Mouse (Mus musculus): ENCODE data around the gene Gpc2. TPM values are rescaled to one million over a fixed set of nuclear protein-coding genes. Genes with fewer than 3 reads are reported as not detected.
A peak's percentile ranks its signal among the peaks of the same experiment; 100 is the strongest.

Gpc2 gene
- total RNA-seq, 2 experiments from 2014 or later = 2.3 to 2.5 TPM

- no peak for DNase-seq
Observed at GRCm38 (mm10) chr5:138260834-138261233, 19.0 kb downstream of the Gpc2 start.

- no peak for DNase-seq
Observed at GRCm38 (mm10) chr5:138260051-138260450, 19.8 kb downstream of the Gpc2 start.

DNA sequence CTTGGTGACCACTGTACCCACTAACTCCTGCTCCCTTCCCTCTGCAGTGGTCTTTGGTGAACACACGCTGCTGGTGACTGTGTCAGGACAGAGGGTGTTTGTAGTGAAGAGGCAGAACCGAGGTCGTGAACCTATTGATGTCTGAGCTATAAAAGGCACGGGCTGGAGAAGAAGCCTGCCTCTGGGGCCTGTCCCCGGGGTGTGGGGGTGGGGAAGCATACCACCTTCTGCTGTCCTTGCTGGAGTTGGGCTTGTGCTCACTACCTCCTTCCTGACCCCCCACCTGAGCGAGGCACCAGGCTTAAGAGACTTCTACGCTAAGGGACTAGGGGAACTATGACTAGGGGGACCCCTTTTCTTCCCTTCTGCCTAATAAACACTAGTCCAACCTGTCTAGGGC, 20.8 kb downstream of the Gpc2 start:
- no peak for DNase-seq

DNA sequence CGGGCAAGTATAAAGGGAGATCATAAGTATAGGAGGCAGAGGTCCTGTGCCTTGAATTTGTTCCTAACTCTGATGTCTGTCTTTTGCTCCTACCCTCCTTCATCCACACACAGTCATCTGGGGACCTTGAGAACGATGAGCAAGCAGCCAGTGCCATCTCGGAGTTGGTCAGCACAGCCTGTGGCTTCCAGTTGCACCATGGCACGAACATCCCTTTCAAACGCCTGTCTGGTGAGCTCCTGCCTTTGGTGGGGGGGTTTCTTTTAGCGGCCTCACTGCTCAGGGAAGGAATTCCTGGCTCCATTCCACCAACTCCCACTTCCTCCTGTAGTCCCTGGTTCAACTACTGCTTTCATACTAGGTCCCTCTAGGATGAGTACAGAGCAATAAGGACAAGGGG, 21.3 kb downstream of the Gpc2 start:
- DNase-seq = no peak

DNA sequence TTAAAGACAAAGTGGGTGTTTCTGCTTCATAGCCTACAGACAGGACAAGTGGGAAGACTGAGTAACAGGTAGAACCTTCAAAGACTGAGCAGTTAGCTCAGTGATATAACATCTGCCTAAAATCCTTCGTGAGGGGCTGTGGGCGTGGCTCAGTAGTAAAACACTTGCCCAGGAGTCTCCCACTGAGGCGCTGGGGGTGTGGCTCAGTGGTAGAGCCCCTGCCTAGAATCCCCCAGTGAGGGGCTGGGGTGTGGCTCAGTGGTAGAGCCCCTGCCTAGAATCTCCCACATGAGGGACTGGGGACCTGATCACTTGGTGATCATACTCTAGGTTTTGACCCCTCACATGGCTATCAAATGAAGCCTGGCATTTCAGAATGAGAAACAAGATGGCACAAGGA, 21.7 kb downstream of the Gpc2 start:
- DNase-seq = no peak

- DNase-seq = no peak
Observed at GRCm38 (mm10) chr5:138257585-138257978, 22.2 kb downstream of the Gpc2 start.

DNA sequence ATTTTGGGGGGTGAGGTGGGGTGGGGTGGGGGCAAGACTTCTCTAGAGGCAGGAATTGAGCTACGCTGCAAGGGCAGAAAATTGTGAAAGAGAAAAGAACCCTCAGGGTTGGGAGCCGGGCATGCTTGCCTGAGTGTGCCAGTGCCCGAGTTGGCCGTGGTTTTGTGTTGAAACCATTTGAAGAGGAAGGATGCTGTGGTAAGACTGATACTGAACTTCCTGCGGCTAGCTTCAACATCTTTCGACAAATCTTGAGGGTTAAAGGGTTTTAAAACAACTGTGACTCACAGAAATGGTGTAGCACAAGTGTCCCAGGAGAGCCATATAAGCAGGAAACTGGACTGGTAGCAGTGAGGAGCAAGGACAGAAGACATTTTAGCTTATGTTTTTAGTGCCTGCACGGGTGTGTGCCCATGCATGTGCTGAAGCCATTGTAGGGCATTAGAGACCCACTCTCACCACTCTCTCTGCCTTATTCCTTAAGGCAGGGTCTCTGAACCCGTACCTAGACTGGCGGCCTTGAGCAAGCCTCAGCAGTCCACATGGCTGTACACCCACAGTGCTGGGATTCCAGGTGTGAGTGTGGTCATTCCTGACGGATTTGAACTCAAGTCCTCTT, 22.7 kb downstream of the Gpc2 start:
- no peak for DNase-seq

- no peak for DNase-seq
Observed at GRCm38 (mm10) chr5:138256094-138256467, 23.7 kb downstream of the Gpc2 start.

- peak; percentile 94 for DNase-seq
Observed at GRCm38 (mm10) chr5:138255353-138256093, 24.3 kb downstream of the Gpc2 start, which contains the start of gene Lamtor4. TSS of gene Lamtor4 (plus strand) at chr5:138255482.

GRCm38 (mm10) chr5:138253061-138253460, 26.7 kb downstream of the Gpc2 start:
- no peak for DNase-seq

- no peak for DNase-seq
Observed at GRCm38 (mm10) chr5:138251144-138251543, 28.7 kb downstream of the Gpc2 start.

DNA sequence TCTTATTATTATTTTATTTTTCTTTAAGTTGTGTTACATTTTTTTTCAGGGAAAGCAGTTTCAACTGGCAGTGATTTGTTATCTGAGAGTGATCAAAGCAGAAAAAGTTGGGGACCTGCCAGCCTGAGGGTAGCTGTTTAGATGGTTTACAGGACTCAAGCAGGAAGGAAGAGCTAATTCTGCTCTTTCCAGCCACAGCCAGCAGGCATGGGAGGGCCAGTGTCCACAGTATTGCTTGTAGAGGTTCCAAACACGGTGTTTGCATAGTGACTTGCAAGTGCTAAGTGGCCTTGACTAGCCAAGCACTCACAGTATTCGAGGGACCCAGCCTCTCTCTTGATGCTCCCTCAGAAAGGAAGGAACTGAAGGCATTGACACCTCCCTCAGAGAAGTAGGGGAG, 38.3 kb downstream of the Gpc2 start:
- no peak for DNase-seq

DNA sequence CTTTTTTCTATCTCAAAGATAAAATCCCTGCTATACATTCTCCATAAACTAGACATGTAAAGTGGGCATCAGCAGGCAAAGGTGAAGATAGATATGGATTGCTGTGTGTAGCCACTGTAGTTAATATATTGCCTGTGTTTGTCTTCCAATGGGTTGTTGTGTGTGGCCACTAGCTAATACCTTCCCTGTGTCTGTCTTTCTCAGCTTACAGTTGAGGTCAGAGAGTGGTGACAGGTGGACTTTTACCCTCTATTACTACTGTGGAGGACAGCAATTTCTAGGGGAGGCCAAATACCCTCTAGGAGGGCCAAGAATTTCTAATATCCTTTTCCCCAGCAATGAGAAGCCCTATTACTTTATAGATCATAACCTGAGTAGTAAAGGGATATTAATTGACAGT, 45.6 kb downstream of the Gpc2 start:
- DNase-seq = no peak

DNA sequence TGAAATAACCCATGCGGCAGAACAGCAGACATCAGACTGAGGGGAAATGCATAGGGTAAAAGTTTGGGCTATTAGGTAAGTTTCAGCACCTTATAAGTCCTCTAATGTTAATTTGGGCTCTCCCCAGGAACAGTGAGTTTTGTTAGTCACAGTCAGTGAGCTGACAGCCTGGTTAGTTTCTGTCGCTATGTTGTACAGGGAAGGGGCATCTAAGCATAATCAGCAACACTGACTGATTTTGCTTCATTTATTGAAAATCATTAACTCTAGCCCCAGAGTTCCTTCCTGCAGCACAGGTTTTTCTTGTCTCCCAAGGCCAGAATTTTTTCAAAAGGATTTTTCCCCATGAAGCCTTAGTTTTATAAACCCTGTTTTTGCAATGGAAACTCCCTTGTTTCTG, 46.0 kb downstream of the Gpc2 start:
- DNase-seq = no peak

DNA sequence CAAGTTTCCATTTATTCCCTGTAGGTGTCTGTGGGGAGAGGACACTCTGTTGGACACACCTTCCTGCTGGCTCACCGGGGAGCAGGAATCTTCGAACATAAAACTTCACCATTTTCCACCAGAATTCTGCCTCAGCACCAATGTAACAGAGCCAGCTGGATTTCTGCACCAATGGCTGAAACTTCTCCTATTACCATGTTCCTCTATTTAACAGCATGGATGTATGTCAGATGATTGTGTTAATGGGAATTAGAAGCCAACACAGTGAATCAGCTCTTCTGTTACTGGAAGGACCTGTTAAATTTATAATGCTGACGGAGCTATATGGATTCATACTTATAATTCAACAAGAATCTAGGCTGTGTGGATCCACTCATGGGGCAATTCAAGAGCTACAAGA, 50.3 kb downstream of the Gpc2 start:
- DNase-seq = no peak

DNA sequence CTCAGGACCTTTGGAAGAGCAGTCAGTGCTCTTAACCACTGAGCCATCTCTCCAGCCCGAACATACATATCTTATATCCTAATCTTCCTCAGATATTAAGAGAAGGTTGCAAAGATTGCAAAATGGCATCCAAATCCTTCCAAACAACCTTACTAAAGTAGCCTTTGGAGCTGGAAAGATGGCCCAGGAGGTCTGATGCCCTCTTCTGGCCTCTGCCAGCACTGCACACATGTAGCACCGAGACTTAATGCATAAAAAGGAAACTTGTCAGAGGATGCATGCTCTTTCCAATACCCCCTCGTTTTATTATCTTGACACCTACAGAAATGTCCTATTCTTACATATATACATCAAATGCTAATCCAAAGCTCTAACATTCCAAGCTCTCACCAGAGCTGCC, 51.8 kb downstream of the Gpc2 start:
- DNase-seq = peak; percentile 40

DNA sequence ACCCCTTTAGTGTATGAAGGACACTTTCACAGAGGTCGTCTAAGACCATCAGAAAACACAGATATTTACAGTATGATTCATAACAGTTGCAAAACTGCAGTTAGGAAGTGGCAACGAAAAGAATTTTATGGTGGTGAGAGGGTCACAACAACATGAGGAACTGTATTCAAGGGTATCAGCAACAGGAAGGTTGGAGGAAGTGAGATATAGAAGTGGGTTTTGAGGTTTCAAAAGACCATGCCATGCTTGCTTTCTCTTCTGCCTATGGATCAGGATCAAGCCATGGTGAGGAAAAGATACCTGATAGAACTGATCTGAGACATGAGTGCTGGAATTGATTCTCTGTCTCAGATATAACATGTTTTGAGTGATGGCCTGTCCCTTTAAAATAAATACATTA, 52.4 kb downstream of the Gpc2 start:
- no peak for DNase-seq

DNA sequence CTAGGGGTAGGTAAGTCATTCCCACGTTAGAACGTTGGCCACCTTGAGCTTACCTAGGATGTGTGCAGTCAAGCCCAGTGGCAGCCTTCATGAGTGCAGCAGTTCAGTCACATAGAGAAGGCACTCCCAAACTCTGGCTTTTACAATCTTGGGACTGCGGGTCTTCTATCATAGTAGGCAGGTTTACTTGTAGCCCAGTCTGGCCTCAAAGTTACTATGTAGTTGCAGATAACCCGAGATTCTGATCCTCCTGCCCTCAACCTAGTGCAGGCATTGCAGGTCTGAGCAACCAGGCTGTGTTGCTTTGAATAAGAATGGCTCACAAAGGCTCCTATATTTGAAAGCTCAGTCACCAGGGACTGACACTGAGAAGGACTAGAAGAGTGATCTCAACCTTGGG, 53.3 kb downstream of the Gpc2 start:
- no peak for DNase-seq

GRCm38 (mm10) chr5:138225700-138226099, 54.1 kb downstream of the Gpc2 start, which contains the start of gene Nxpe5:
TSS of gene Nxpe5 (plus strand) at chr5:138225898.
- DNase-seq = no peak

Other genes starting within 250 kb of the Gpc2 start
- gene Smok3c, start 226.8 kb downstream of the Gpc2 start, total RNA-seq (2021) = not detected
- 10 to 100 TPM; 22.6 to 25.0 TPM for gene Zkscan1, start 194.9 kb downstream of the Gpc2 start, total RNA-seq (2021)
- 10 to 100 TPM; 20.8 to 22.7 TPM for gene Zscan21, start 163.1 kb downstream of the Gpc2 start, total RNA-seq (2021)
- gene Zfp113, start 124.3 kb downstream of the Gpc2 start, total RNA-seq (2021) = 10 to 100 TPM in 1 of 2 experiments, 1 to 10 TPM in 1; 7.6 to 10.6 TPM
- gene Cops6, start 118.9 kb downstream of the Gpc2 start, total RNA-seq (2021) = 100 to 1,000 TPM; 134 to 143 TPM
- gene Ap4m1, start 108.0 kb downstream of the Gpc2 start, total RNA-seq (2021) = 10 to 100 TPM; 14.0 to 16.7 TPM
- gene Mcm7, start 107.6 kb downstream of the Gpc2 start, total RNA-seq (2021) = 10 to 100 TPM; 80.5 to 86.4 TPM
- gene Taf6, start 92.6 kb downstream of the Gpc2 start, total RNA-seq (2021) = 10 to 100 TPM; 27.7 to 28.8 TPM
- 1 to 10 TPM; 8.9 to 9.4 TPM for gene Cnpy4, start 92.5 kb downstream of the Gpc2 start, total RNA-seq (2021)
- gene Mblac1, start 85.7 kb downstream of the Gpc2 start, total RNA-seq (2021) = 1 to 10 TPM; 4.3 to 4.6 TPM
- under 1 TPM in 1 of 2 experiments, not detected in 1; 0.14 TPM for gene Nxpe5, start 54.1 kb downstream of the Gpc2 start, total RNA-seq (2021)
- 10 to 100 TPM; 59.2 to 66.4 TPM for gene Lamtor4, start 24.5 kb downstream of the Gpc2 start, total RNA-seq (2021)
- gene BC037034, start 16.0 kb downstream of the Gpc2 start, total RNA-seq (2021) = 1 to 10 TPM; 7.9 to 8.2 TPM
- under 1 TPM; 0.36 to 0.76 TPM for gene Gal3st4, start 7.2 kb downstream of the Gpc2 start, total RNA-seq (2021)
- not detected for gene Gm43720, start within 50 bp of the Gpc2 start, total RNA-seq (2021)
- gene Stag3, start 235 bp upstream of the Gpc2 start, total RNA-seq (2021) = 1 to 10 TPM in 1 of 2 experiments, under 1 TPM in 1; 0.26 to 1.3 TPM
- not detected for gene Pvrig, start 62.0 kb upstream of the Gpc2 start, total RNA-seq (2021)
- 10 to 100 TPM; 10.1 to 12.8 TPM for gene Zfp157, start 161.5 kb upstream of the Gpc2 start, total RNA-seq (2021)

All from heart, postnatal 4 days (tissue).